Mouse (Mus musculus) liver, adult 2 months (tissue): ENCODE data around the gene Gcnt3.

ENCODE experiments used
- CTCF ChIP-seq: fragments of 200-500 bp; IDR thresholded peaks from 2 replicates; pipeline ENCODE4 v1.5.1; 2011; ENCODE audit warnings: low read depth, low read length, control low read depth
- POLR2A ChIP-seq: fragments of 200-500 bp; IDR thresholded peaks from 2 replicates; pipeline ENCODE4 v1.6.1; 2011; ENCODE audit warnings: low read length, control low read depth; ENCODE audit not compliant: insufficient read depth; ENCODE audit errors: extremely low read depth

DNA sequence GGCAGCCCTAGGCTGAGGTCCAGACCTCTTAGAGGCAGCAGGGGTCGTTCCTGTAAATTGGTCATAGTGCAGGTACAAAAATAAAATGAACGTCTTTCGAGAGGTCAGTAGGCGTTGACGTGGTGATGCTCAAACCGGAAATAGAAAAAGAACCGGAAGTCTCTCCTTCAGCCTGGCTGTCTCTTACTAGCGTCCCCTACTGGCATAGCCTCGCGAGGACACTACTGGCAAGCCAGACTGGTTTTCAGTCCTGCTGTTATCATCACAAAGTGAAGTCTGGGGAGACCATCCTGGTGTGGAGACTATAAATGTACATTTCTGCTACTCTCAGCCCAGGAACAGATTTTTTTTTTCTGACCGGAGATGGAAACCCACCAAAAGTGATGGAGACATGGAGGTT is 2.7 kb upstream of the Gcnt3 start:
- TF ChIP-seq CTCF, result no peak
- no peak for TF ChIP-seq POLR2A
